Mouse (Mus musculus) large intestine, adult 2 months (tissue): ENCODE results near the gene Abca1. TPM values are rescaled to one million over a fixed set of nuclear protein-coding genes. Genes with fewer than 3 reads are reported as not detected.

Source experiments
- DNase-seq: peaks from one replicate; pipeline ENCODE4 v3.0.0-alpha.2; 2012; ENCODE audit warnings: low read depth, low spot score
- WGBS: fragments of 180-500 bp; shearing (Covaris S2); methylation state at CpG from one replicate; pipeline ENCODE4 v1.1.7; 2018; 5-methylcytosine and 5-hydroxymethylcytosine counted together
- polyA plus RNA-seq: library from polyadenylated mRNA; depleted of rRNA; stranded (reverse); fragments of >200 nt; gene quantifications from 2 replicates; pipeline ENCODE4 v1.2.3, GENCODE M21; 2012; rRNA removed

The Abca1 gene
- polyA plus RNA-seq, 1 experiment: 1.5 TPM

DNA sequence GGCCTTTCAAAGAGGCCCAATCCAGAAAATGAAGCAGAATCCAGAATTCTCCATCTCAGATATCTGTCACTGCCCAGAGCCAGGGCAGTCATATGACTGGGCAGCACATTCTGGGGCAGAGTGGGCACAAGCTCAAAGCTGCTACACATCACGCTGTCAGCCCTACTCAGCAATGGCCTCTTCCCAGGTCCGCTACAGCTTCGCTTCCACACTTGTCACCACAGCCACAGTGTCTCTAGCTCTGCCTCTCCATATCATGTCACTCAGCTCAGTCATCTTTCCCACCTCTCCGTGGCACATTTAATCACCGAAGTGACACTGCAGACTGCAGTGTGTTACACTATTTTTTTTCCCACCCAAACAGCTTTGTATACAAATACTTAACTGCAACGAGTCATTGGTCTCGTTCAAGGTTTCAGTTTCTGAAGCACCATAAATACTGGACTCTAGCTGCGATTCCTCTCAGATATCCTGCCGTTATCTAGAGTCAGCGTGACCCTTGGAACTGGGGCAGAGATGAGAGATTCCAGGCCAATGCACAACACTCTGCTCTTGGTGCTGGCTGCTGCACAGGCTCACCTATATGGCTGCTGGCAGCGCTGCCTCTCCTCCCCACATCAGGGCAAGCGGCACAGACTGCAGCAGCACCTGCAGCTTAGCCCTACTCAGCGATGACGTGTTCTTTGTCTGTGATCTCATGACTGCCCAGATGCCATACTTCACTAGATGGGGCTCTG lies 136.3 kb downstream of the Abca1 start:
- DNase-seq: no peak
- 79% methylated on average over 14 of the region's 14 CpGs for WGBS

DNA sequence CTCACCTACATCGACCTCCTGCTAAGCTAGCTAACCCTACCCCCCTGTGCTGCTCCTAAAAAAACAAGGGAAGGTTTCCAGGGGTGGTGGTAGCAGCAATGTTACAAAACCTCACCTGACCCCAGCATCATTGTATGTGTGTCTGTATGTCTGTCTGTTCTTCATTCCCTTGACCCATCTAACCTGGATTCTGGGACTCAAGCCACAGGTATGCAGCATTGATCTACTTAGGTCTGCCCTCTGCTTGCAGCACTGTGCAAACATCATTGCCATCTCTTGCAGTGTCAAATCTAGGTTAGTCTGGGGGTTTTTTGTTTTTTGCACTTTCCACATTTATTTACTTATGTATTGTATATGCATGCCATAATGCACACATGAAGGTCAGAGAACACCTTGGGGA lies 141.3 kb downstream of the Abca1 start:
- WGBS: 89% methylated on average over 1 of the region's 1 CpGs
- no peak for DNase-seq

DNA sequence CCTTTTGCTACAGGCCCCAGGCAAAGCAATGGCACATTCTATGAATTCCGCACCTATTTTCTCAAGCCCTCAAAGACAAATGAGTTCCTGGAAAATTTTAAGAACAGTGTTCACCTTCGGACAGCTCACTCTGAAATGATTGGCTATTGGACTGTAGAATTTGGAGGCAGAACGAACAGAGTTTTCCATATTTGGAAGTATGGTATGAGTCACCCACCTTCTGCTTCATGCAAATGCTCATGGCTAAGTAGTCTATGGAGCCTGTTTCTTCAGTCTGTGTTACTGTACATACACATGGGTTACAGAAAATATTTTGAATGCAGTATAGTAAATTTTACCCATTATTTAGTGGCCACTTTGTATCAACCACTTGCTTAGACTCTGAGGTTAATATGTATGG lies 144.7 kb downstream of the Abca1 start:
- DNase-seq: no peak
- 92% methylated on average over 3 of the region's 3 CpGs for WGBS

DNA sequence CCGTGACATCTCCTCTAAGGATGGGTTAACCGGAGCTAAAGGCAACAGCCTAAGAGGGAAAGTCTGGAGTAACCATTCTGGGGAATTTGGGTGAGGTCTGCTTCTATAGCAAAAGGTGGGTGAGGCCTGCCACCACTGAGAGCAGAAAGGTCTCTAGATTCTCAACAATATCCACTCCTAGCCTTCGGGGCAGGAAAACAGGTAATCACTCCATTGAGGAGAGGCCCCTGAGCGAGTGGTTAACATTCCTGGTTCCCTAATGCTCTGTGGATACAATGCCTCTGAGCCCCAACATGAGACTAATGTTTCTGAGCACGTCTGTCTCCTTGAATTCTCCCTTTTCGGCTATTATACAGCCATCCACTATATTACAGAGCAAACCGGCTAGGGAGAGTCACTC lies 145.3 kb downstream of the Abca1 start:
- 95% methylated on average over 7 of the region's 7 CpGs for WGBS
- no peak for DNase-seq

DNA sequence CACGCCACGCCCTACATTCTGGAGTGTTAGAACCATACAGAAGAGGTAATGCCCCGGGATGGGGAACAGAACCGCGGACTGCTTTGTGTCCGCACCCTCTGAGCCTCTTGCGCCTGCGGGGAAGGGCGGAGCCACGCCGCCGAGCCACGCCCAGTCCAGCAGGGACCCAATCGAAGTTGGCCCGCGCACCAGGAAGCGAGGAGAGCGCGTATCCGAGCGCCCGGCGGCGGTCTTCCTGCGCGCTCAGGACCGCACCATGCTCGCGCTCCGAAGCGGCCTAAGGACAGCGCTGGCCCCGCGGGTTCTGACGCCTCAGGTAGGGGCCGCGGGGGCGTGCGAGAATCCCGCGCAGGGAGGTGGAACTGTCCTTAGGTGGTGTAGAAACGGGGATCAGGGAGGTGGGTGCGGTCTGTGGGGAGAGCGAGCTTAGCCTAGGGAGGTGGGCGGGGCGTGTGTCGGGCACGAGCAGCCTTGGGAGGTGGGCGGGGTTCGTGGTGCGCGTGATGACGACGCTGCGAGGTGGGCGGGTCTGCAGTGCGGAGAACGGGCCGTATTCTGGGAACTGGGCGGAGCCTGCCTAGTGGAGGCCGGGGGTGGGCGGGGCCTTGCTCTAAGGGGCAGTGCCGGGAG lies 147.8 kb downstream of the Abca1 start, which contains the start of gene Nipsnap3b:
Gene Nipsnap3b, plus strand, starts transcription at position 149 of the 630 bp plus-strand sequence.
- DNase-seq: peak; percentile 85
- under 1% methylated on average over 63 of the region's 63 CpGs for WGBS

DNA sequence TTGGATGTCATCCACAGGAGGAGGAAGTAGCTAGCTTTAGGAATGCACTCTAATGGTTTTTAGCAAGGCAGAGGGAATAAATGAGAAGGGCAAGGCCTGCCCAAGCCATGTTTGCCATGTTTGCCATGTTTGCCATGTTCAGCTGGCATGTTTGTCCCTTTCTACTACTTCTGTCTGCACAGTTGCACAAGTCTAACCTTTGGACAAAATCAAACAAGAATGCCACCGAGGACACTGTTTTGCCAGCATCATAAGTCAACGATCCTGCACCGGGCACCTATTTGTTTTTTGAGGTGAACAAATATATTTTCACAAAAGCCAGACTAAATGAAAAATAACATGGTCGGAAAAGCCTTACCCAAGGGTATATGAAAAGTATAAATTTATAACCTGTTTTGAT lies 149.8 kb downstream of the Abca1 start:
- WGBS: 67% methylated on average over 4 of the region's 4 CpGs
- no peak for DNase-seq

DNA sequence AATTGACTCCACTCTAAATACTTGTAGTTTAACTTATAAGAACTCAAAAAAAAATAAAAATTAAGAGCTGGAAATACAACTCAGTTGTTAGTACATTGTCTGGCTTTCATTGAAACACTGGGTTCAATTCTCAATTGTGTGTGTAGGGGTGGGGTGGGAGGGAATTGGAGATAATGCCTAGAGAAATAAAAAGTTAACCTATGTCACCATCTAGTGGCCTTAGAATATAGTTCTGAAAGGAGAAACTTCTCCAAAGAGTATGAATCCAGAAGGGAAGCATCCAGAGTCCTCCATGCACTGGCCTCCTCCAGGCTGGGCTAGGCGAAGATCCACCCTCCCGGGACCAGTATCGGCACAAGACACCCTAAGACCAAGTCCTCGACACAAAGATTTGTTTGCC lies 150.5 kb downstream of the Abca1 start:
- no peak for DNase-seq
- 61% methylated on average over 4 of the region's 4 CpGs for WGBS

DNA sequence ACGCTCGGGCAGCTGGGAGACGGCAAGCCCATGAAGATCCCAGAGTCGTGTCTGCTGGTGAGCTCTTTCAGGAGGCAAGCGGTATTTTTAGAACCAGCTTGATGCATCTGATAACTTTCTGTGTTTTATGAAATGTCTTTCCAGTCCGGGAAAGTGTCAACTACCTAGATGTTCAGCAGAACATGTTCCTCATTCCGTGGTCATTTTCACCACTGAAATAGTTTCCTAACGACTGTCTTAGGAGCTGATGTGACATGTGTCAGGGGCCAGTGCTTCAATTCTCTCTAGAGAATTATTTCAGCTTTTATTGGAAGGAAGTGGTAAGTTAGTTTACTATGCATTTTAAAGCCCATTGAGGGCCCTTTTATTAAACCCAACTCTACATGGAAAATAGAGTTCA lies 159.5 kb downstream of the Abca1 start:
- WGBS: 69% methylated on average over 8 of the region's 8 CpGs
- DNase-seq: no peak

DNA sequence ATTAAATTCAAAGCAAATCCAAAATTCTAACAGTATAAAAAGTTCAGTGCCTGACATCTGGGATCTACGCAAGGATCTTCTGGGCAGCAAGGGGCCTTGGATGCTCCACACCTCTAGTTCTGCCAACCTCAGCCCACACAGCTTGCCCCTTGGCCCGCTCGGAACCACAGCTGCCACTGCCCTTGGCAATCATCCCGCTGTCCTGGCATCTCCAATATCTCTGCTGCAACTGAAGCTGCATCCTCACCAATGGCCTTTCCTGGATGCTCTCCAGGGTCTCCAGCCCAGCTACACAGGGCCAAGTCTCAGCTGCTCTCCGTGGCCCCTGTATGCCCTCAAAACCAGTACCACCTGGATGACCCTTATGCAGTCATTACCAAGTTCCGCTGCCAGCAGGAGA lies 160.2 kb downstream of the Abca1 start:
- WGBS: 93% methylated on average over 6 of the region's 6 CpGs
- DNase-seq: no peak

DNA sequence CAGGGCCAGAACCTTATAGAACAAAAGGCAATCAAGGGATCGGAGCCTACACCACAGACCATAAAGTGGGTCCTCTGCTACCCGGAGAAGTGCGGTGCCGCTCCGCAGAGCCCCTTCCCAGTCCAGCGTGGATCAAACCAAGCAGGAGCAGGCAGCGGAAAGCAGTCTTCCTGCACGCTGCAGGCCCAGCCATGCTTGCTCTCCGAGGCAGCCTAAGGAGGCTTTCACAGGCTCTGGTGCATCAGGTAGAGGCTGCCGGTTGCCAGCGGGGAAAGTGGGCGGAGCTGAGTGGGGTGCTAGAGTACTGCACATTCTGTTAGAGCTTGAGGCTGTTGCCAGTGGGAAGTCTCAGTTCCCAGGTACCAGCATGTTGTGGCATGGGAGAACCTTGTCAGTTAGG lies 170.4 kb downstream of the Abca1 start, which contains the start of gene Nipsnap3a:
Gene Nipsnap3a, plus strand, starts transcription at position 25 of the 400 bp plus-strand sequence.
- WGBS: 20% methylated on average over 12 of the region's 12 CpGs
- DNase-seq: no peak

DNA sequence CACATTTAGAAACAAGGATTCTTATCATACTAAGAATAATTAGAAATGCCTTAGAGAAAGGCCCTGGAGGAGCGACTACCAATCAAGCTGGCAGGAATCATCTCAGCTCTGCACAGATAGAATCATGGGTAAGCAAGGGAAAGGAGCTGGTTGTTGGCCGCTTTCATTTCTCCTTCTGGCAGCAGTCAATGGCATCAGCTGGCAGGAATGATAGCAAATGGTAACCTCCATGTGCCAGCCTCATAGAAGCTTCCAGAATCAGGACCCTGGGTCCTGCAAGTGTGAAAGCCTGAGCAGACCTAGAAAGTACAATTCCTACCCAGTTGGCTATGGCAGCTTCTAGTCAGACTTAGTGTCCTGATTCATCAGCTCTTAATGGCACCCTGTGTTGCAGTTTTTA lies 173.4 kb downstream of the Abca1 start:
- WGBS: 83% methylated on average over 2 of the region's 2 CpGs

DNA sequence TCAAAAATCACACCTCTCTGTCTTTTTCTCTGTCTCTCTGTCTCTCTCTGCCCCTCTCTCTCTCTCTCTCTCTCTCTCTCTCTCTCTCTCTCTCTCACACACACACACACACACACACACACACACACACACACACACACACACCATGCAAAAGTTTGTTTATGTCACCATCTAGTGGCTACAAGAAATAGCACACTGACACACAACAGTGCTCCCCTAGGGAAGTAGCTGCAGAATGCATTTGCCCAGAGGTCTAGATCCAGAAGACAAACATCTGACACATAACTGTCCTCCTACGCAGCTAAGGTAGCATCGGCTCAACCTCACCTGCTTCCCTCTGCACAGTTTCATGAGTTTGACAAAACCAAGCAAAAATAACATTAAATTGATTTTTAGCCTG lies 174.5 kb downstream of the Abca1 start:
- WGBS: 46% methylated on average over 2 of the region's 2 CpGs
- DNase-seq: no peak

More for the DNA sequence above, 173.4 kb downstream of the Abca1 start:
- no peak for DNase-seq

Other genes with a start within 250 kb of the Abca1 start
- not detected in 2 replicates for gene Olfr272, start 240.7 kb downstream of the Abca1 start, polyA plus RNA-seq
- gene Olfr270, start 195.3 kb downstream of the Abca1 start, polyA plus RNA-seq: not detected in 2 replicates
- gene Nipsnap3a, start 170.6 kb downstream of the Abca1 start, polyA plus RNA-seq: not detected in 2 replicates
- gene Nipsnap3b, start 148.0 kb downstream of the Abca1 start, polyA plus RNA-seq: 75.2 and 94.3 TPM in 2 replicates